ENCODE assay signal across 17 mouse cellular contexts in genomic region chr16:32547156-32548068, GRCm38 (mm10). TPM values are rescaled to one million over a fixed set of nuclear protein-coding genes. Genes with fewer than 3 reads are reported as not detected.
DNase-seq lines count a peak whose midpoint lies in the region; ATAC-seq and TF ChIP-seq lines count a peak whose summit lies in the region.
"Had no signal": no experiment of that assay in that cellular context is flagged by ENCODE, and none has a peak within 500 bp of the region (broad histone marks: within the 10 kb centered on the region; RNA-seq: fewer than 3 reads in every experiment).

No protein-coding gene starts in this region.

- H3K4me2 ChIP-seq in kidney, embryonic 14.5 days (replicated peaks; ENCODE audit: low read depth, low read length) = no peak overlapping the region
- peak overlapping the region; percentile 42 for H3K4me2 ChIP-seq in liver, embryonic 12.5 days

- H3K4me1 ChIP-seq in kidney, embryonic 14.5 days (ENCODE audit: control insufficient read depth, insufficient read depth, low read length) = no peaks in the 10 kb centered on the region
- peaks cover 20% of the 10 kb centered on the region for H3K4me1 ChIP-seq in bone marrow macrophage, adult 2 months (ENCODE audit: control insufficient read depth, insufficient read depth, low read length)
- H3K4me1 ChIP-seq in liver, embryonic 12.5 days = peaks cover 42% of the 10 kb centered on the region

- 46% methylated on average over 10 of the region's 10 CpGs for WGBS in kidney, embryonic 14.5 days
- 20% methylated on average over 10 of the region's 10 CpGs for whole genome bisulfite sequencing in liver, embryonic 12.5 days (ENCODE audit: insufficient replicate concordance)

- no peak for TF ChIP-seq CTCF in bone marrow macrophage, adult 2 months (IDR thresholded peaks at IDR 0.05; ENCODE audit: low read depth, low read length)

- H3K36me3 ChIP-seq in kidney, embryonic 14.5 days (ENCODE audit: control insufficient read depth, insufficient read depth, low read length) = no peaks in the 10 kb centered on the region
- H3K36me3 ChIP-seq in liver, embryonic 12.5 days = no peaks in the 10 kb centered on the region

- no peak for TF ChIP-seq POLR2A in bone marrow macrophage, adult 2 months (IDR thresholded peaks at IDR 0.05; ENCODE audit: borderline replicate concordance, low read depth, low read length)

- H3K27ac ChIP-seq in kidney, embryonic 14.5 days (ENCODE audit: low read depth, low read length) = no peak overlapping the region
- no peak overlapping the region for H3K27ac ChIP-seq in bone marrow macrophage, adult 2 months (ENCODE audit: insufficient read depth, low read depth, low read length)
- H3K27ac ChIP-seq in liver, embryonic 12.5 days = peak overlapping the region; percentile 68
- H3K27ac ChIP-seq: stomach, postnatal 0 days had no signal

- H3K9ac ChIP-seq in kidney, embryonic 14.5 days (ENCODE audit: low read depth, low read length) = no peak overlapping the region
- H3K9ac ChIP-seq in liver, embryonic 12.5 days = peak overlapping the region; percentile 52

- no peak for ATAC-seq in kidney, embryonic 14.5 days (ENCODE audit: low FRiP score, low TSS enrichment)
- ATAC-seq in liver, embryonic 12.5 days = peak; percentile 50; the same call in 1 of the 2 replicates
- ATAC-seq in monocyte, adult 5-6 weeks (replicated peaks; ENCODE audit: insufficient number of reproducible peaks, low FRiP score, low TSS enrichment, poor library complexity, severe bottlenecking) = peak; percentile 41; the same call in 1 of the 2 replicates
- ATAC-seq: inflammation-experienced regulatory T-cells, adult 6 months had no signal

- H3K9me3 ChIP-seq in kidney, embryonic 14.5 days (ENCODE audit: control insufficient read depth, low read length) = peaks cover 4% of the 10 kb centered on the region; the same call in 1 of the 2 replicates
- peaks cover 2% of the 10 kb centered on the region; the same call in 1 of the 2 replicates for H3K9me3 ChIP-seq in liver, embryonic 12.5 days (replicated peaks)

- H3K27me3 ChIP-seq in kidney, embryonic 14.5 days (ENCODE audit: control insufficient read depth, insufficient read depth, low read length) = no peaks in the 10 kb centered on the region
- 0 out of 2 replicates have a peak, but pooled peaks cover 8% of the 10 kb centered on the region for H3K27me3 ChIP-seq in liver, embryonic 12.5 days (replicated peaks)

- intact Hi-C loops in heart, postnatal 14 days (cut with DNase I) = no loop called here

- H3K4me3 ChIP-seq in kidney, embryonic 14.5 days (ENCODE audit: low read length) = no peak overlapping the region
- peak overlapping the region; percentile 9; the same call in 1 of the 2 replicates for H3K4me3 ChIP-seq in bone marrow macrophage, adult 2 months (ENCODE audit: insufficient read depth, low read length)
- no peak overlapping the region for H3K4me3 ChIP-seq in liver, embryonic 12.5 days

- DNase-seq in kidney, postnatal 4 days = peak; percentile 8 to 19
- no peak for DNase-seq in right cerebral cortex, postnatal 4 days
- DNase-seq in left cerebral cortex, adult 9 months (ENCODE audit: low spot score in 2 of 2) = no peak
- no peak for DNase-seq in heart, postnatal 14 days
- DNase-seq: cerebellum, adult 2 months; embryo, embryonic 11 days; lung, adult 2 months had no signal

RNA-seq across cellular contexts. Expression of gene Zdhhc19, which starts 51.3 kb away (rescaled TPM):
- polyA plus RNA-seq in kidney, embryonic 14.5 days (2014; fragmentation: Nextera tagmentation; extraction: Ambion mirVana) = not detected in 2 replicates
- not detected in 2 replicates for polyA plus RNA-seq in bone marrow macrophage, adult 2 months (2012; ENCODE audit: insufficient read depth, insufficient read length, missing spikeins)
- not detected in 2 replicates for polyA plus RNA-seq in liver, embryonic 12.5 days (2016; fragmentation: Nextera tagmentation; extraction: Ambion mirVana)
- total RNA-seq in monocyte, adult 5-6 weeks (2017) = not detected in 3 replicates
- not detected for total RNA-seq in heart, postnatal 14 days (2021)
- total RNA-seq: heart, postnatal 25 days; left cerebral cortex, postnatal 14 days had no signal
- polyA plus RNA-seq: cerebellum, adult 2 months; kidney, embryonic 16.5 days; lung, adult 2 months; stomach, postnatal 0 days had no signal

RNA-seq across cellular contexts. Expression of gene Slc51a, which starts 59.7 kb away (rescaled TPM):
- 0.33 and 0.49 TPM in 2 replicates for polyA plus RNA-seq in kidney, embryonic 14.5 days (2014; fragmentation: Nextera tagmentation; extraction: Ambion mirVana)
- not detected in 2 replicates for polyA plus RNA-seq in bone marrow macrophage, adult 2 months (2012; ENCODE audit: insufficient read depth, insufficient read length, missing spikeins)
- polyA plus RNA-seq in liver, embryonic 12.5 days (2016; fragmentation: Nextera tagmentation; extraction: Ambion mirVana) = 0.57 and 0.66 TPM in 2 replicates
- total RNA-seq in monocyte, adult 5-6 weeks (2017) = 0.48 to 0.49 TPM in 2 of 3 replicates, not detected in the other
- 1 to 10 TPM; 2.3 TPM for total RNA-seq in heart, postnatal 14 days (2021)
- total RNA-seq: layer of hippocampus, adult 8-10 months; left cerebral cortex, postnatal 14 days had no signal
- polyA plus RNA-seq: inflammation-experienced regulatory T-cells, adult 6 months had no signal

Comparison
In these comparisons a context has a peak if more than half of its experiments do, and no peak if none do; other contexts are left out.
1. DNase-seq: peak in kidney, postnatal 4 days (2 of 2); none in right cerebral cortex, postnatal 4 days (single experiment), left cerebral cortex, adult 9 months (0 of 2) and heart, postnatal 14 days (0 of 2).